Mouse (Mus musculus): ENCODE measurements around the gene Ctsa. TPM values are rescaled to one million over a fixed set of nuclear protein-coding genes. Genes with fewer than 3 reads are reported as not detected.
A peak's percentile ranks its signal among the peaks of the same experiment; 100 is the strongest.
"Not testable (repeated sequence)": the region's sequence is repeated elsewhere in the genome, so short reads cannot be mapped to it uniquely, and the experiment has no call there.

Gene Ctsa
- total RNA-seq (2021), result 100 to 1,000 TPM; 103 TPM
- long read RNA-seq, transcript Ctsa-202 (15 exons, 2,534 nt), result major isoform, 9 of 145 reads
- long read RNA-seq, partial matches to known transcripts, result 125 of 145 reads
- long read RNA-seq, other reads (novel, unspliced or antisense), result 11 of 145 reads

- DNase-seq (ENCODE audit: low spot score in 2 of 2), result peak; percentile 69 to 84
Measured at GRCm38 (mm10) chr2:164832748-164833301, at the start of gene Ctsa. Gene Ctsa, plus strand, starts transcription at chr2:164832873.

- no peak for DNase-seq (ENCODE audit: low spot score in 2 of 2)
Measured at GRCm38 (mm10) chr2:164783926-164784581, 48.6 kb upstream of the Ctsa start.

DNA sequence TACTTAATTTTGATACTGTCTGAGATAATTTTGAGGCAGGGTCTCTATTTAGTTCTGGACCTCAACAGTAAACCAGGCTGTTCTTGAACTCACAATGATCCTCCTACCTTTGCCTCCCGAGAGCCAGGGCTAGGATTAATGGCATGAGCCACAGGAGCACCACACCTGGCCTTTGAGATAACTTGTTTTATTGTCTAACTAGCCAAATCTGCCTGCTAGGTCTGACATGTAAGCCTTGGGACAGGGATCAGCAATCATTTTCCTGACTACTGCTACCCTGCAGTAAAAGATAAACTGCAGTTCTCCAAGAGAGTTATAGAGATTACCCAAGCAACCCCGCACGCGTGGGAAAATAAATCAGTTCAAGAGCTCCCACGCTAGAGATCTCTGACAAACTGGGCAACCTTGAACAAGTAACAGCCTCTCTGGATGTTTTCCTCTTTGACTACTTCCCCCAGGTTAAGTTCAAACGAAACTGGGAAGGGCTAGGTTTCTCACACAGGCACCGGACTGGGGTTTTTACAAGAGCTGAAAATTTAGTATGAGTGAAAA lies 47.7 kb upstream of the Ctsa start:
- no peak for DNase-seq (ENCODE audit: low spot score in 2 of 2)

GRCm38 (mm10) chr2:164785481-164786387 lies 46.9 kb upstream of the Ctsa start, which contains the start of gene Snx21:
Gene Snx21, plus strand, starts transcription at chr2:164785823.
- peak; percentile 85 to 90 for DNase-seq (ENCODE audit: low spot score in 2 of 2)

GRCm38 (mm10) chr2:164786388-164786885 lies 46.2 kb upstream of the Ctsa start:
- DNase-seq (ENCODE audit: low spot score in 2 of 2), result no peak

DNA sequence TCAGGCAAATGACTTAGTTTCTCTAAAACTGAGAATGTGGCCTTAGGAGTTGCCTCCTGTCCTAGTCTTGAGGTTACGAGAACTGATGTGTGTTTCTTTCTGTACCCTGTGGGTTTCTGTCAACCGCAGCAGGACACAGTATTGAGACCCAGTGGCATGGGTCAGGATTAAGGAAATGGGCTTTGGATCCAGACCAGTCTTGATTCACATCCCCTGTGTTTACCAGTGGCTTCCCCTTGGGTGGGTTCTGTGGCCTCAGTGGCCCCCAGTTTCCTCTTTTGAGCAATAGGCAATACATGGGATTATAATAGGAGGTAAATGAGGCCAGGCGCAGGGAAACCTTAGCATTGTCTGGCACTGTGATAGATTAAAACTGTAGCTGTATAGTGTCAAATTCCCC lies 45.6 kb upstream of the Ctsa start:
- no peak for DNase-seq (ENCODE audit: low spot score in 2 of 2)

- no peak for DNase-seq (ENCODE audit: low spot score in 2 of 2)
Measured at GRCm38 (mm10) chr2:164787779-164788178, 44.9 kb upstream of the Ctsa start.

GRCm38 (mm10) chr2:164788411-164788810 lies 44.3 kb upstream of the Ctsa start:
- DNase-seq (ENCODE audit: low spot score in 2 of 2), result no peak

DNA sequence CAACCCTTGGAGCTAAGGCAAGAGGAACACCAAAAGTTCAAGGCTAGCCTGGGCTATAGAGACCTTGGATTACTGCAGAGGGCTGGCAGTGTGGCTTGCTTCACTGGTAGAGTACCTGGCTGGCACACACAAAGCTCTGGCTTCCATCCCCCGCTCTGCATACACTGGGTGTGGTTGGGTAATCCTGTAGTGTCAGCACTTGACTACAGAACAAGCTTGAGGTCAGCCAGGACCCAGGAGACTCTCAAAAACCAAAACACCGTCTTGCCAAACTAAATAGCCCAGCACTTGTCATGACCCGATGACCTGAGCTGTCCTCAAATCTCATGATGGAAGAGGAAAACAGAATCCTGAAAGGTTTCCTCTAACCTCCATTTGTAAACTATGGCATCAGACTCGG lies 42.2 kb upstream of the Ctsa start:
- DNase-seq (ENCODE audit: low spot score in 2 of 2), result no peak

DNA sequence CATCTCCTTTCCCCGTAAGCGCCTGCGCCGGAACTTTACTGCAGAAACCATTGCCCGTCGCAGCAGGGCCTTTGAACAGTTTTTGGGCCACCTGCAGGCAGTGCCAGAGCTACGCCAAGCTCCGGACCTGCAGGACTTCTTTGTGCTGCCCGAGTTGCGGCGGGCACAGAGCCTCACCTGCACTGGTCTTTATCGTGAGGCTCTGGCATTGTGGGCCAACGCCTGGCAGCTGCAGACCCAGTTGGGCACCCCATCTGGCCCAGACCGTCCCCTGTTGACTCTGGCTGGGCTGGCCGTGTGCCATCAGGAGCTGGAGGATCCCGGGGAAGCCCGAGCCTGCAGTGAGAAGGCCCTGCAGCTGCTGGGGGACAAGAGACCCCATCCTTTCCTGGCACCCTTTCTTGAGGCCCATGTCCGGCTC lies 40.8 kb upstream of the Ctsa start:
- no peak for DNase-seq (ENCODE audit: low spot score in 2 of 2)

GRCm38 (mm10) chr2:164792400-164793190 lies 40.1 kb upstream of the Ctsa start:
- no peak for DNase-seq (ENCODE audit: low spot score in 2 of 2)

DNA sequence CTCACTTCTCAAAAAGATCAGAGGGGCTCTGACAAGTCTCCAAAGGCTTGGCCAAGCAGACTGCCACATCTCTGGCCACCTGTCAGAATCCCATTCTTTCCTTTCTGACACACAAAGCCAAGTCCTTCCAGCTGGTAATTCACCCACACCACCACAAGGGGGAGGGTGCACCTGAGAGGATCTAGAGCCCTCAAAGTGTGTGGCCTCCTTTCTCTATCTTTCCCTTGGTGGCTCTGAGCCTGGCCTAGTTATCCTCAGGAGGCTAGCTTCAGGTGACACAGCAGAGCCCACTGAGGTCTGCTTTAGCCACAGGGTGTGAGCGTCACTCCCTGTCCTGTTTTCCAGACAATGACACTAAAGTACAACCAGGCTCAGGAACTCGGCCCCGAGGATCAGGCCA lies 39.4 kb upstream of the Ctsa start:
- peak in 1 of 2 experiments; percentile 69 for DNase-seq (ENCODE audit: low spot score in 2 of 2)

GRCm38 (mm10) chr2:164793772-164794171 lies 38.9 kb upstream of the Ctsa start:
- no peak for DNase-seq (ENCODE audit: low spot score in 2 of 2)

DNA sequence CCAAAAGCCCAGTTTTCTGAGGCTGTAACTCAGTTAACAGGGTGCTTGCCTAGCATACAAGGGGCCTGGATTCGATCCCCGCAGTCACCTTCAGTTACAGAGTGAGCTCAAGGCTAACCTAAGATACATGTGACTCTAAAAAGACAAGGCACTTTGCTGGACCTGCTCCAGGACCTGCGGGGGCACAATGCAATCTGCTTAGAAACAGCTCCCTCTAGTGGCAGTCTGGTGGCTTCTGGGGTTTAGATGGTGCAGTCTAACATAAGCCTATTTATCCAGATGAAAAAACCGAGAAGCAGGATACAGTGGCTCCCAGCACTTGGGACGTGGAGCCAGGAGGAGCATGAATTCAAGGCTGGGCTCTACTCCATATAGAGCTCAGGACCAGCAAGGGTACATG lies 38.4 kb upstream of the Ctsa start:
- peak; percentile 68 to 94 for DNase-seq (ENCODE audit: low spot score in 2 of 2)

DNA sequence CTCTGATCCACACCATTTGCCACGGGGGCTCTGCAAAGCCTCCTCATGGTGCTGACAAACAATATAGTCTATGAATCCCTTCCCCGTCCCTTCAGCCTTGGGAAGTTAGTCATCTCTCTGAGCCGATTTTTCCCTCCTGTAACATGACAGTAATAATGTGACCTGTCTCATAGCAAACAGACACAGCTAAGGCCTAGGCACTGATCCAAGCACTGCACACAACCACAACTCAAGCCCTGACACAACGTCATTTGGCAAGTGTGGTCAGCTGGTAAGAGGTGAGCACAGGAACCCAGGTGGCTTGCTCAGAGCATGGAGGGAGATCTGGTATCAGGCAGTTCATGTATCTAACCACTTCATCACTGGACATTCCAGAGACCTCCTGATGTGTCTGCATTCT lies 36.8 kb upstream of the Ctsa start:
- DNase-seq (ENCODE audit: low spot score in 2 of 2), result no peak

DNA sequence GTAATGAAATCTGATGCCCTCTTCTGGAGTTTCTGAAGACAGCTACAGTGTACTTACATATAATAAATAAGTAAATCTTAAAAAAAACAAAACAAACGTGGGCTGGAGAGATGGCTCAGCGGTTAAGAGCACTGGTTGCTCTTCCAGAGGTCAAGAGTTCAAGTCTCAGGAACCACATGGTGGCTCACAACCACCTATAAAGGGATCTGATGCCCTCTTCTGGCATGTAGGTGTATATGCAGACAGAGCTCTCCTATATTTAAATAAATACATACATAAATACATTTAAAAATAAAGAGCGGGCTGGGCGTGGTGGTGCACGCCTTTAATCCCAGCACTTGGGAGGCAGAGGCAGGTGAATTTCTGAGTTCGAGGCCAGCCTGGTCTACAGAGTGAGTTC lies 34.1 kb upstream of the Ctsa start:
- DNase-seq (ENCODE audit: low spot score in 2 of 2), result not testable (repeated sequence)

DNA sequence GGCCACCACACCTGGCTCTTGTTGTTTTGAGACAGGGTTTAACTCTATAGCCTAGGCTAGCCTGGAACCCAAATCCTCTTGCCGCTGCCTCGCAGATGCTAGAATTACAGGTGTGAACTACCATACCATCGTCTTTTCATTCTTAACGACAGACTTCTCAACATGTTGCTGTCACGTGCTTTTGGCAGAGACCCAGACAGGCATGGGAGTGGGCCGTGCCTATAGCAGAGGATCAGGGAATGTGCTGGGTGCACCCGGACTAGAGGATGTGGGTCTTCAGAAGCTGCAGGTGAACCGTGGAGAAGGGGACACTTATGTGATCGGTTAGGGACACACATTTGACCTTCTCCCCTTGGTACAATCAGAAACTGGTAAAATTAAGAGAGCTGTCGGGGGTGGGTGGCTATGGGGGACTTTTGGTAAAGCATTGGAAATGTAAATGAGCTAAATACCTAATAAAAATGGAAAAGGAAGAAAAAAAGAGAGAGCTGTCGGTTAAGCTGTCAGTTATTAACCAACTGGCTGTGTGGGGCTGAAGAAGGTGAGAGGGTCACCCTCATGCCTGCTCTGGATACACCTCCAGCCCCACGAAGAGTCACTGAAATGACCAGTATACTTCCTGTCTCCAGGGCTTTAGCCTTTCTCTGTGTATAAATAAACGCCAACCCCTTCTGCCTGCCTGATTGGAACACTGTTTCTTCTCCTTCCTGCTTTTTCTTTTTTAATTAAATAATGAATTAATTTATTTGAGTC lies 32.2 kb upstream of the Ctsa start:
- no peak for DNase-seq (ENCODE audit: low spot score in 2 of 2)

DNA sequence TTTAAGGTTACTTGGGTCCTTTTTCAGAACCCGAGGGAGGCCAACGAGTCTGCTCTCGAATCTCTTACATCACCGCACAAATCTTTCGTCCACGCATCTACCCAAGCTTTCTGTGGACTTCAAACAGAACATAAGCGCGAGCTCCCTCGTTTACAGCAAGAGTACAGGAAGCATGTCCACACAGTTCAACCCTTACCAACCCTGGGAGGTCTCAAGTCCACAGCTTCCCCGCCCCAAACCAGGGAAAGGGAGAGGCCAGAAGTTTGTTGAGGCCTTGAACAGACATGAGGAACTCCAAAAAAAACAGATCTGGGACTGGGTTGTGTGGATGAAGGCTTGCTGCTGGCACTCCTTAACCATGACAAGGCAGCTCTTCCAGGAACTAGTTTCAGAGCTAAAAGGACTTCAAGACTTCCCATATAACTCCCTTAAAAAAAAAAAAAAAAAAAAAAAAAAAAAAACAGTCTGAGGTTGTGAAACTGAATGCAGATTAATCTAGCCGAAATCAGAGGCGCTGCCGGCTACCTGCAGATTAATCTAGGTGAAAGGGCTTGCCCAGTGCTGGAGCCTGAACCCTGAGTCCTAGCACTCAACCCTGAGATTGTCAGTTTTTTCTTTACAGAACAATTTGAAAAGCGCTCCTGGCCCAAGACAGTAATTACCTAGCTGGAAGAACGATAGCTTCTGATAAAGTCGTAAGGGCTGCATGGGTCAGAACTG lies 29.3 kb upstream of the Ctsa start:
- no peak for DNase-seq (ENCODE audit: low spot score in 2 of 2)

GRCm38 (mm10) chr2:164803921-164804313 lies 28.8 kb upstream of the Ctsa start:
- no peak for DNase-seq (ENCODE audit: low spot score in 2 of 2)
